Mouse (Mus musculus) small intestine, adult 2 months (tissue): ENCODE measurements around the gene Olfr247.

Experiments
- CTCF ChIP-seq: fragments of 200-500 bp; IDR thresholded peaks from 2 replicates; pipeline ENCODE4 v1.5.1; 2012; ENCODE audit warnings: low read depth, mild to moderate bottlenecking, control low read depth, inconsistent platforms, low read length, moderate library complexity, mixed read lengths; ENCODE audit not compliant: insufficient replicate concordance, insufficient read length; ENCODE audit errors: extremely low read depth
- POLR2A ChIP-seq: fragments of 200-500 bp; IDR thresholded peaks from 2 replicates; pipeline ENCODE4 v1.6.1; 2012; ENCODE audit warnings: low read depth, mild to moderate bottlenecking, control low read depth, inconsistent platforms, low read length, moderate library complexity

DNA sequence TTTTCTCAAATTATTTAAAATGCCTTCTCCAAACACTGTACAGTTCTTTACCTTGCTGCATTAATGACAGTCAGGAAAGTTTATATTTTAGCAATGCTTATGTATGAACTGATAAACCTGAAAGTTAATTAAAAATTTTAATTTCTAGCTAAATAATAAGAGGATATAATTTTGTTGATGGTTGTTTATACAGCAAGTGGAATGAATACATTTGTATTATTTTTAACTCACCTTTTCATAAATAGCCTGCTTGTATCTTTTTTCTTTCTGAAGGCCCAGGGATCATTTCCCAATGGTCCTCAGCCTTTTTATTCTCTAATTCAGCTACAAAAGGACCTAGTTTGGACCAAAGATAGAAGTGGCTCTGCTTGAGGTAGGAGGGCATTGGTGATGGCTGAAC lies 36.4 kb upstream of the Olfr247 start, which contains the start of gene Olfr820:
- TF ChIP-seq POLR2A: no peak
- TF ChIP-seq CTCF: no peak
